Mouse (Mus musculus) lung, postnatal 0 days (tissue): ENCODE results near the gene Tln2.
A peak's percentile ranks its signal among the peaks of the same experiment; 100 is the strongest.

Experiments used
- CTCF ChIP-seq: IDR thresholded peaks from 2 replicates; pipeline ENCODE4 v1.5.1; 2016; ENCODE audit warnings: antibody characterized with exemption, mild to moderate bottlenecking
- EP300 ChIP-seq: IDR thresholded peaks from 2 replicates; pipeline ENCODE4 v1.6.1; 2016; ENCODE audit warnings: antibody characterized with exemption, mild to moderate bottlenecking, control low read depth

- TF ChIP-seq CTCF = no peak
- TF ChIP-seq EP300 = peak; percentile 72
Observed at GRCm38 (mm10) chr9:67485169-67486072, 74.1 kb downstream of the Tln2 start.
